ENCODE assay signal across 9 mouse cellular contexts in the genomic region with DNA sequence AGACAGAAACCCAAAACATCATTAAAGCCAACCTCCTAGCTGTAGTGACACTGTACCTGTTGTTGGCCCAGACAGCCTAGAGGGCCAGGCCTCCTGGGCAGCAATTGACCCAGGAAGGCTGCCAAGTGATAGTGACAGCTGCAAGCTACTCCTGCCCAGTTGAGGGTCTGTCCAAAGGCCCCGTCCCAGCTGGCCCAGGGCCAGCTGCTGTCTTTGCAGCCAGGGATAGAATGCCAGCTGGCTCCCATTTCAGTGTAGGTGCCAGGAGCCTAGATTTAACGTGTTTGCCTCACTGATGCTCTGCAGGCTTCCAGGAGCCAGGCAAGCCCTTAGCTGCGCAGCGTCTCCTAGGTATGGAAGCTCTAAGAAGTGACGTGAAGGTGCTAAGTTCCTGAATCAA. TPM values are rescaled to one million over a fixed set of nuclear protein-coding genes. Genes with fewer than 3 reads are reported as not detected.
DNase-seq lines count a peak whose midpoint lies in the region; ATAC-seq and TF ChIP-seq lines count a peak whose summit lies in the region.
"Had no signal": no experiment of that assay in that cellular context is flagged by ENCODE, and none has a peak within 500 bp of the region (broad histone marks: within the 10 kb centered on the region; RNA-seq: fewer than 3 reads in every experiment).

No protein-coding gene starts in this region.

- no peaks in the 10 kb centered on the region for H3K36me3 ChIP-seq in liver, adult 2 months (ENCODE audit: control insufficient read depth, insufficient read depth, low read length)
- H3K36me3 ChIP-seq in midbrain, embryonic 16.5 days (ENCODE audit: control insufficient read depth, insufficient read depth, low read length), result no peaks in the 10 kb centered on the region

- no peak for ATAC-seq in cerebellum, adult (ENCODE audit: insufficient number of reproducible peaks, low FRiP score, low TSS enrichment)
- ATAC-seq in midbrain, embryonic 16.5 days, result 0 out of 2 replicates have a peak, but pooled peaks have one; percentile 36
- ATAC-seq: lung, postnatal 0 days had no signal

- H3K9me3 ChIP-seq in midbrain, embryonic 16.5 days (replicated peaks; ENCODE audit: control insufficient read depth, low read length, poor library complexity, severe bottlenecking), result no peaks in the 10 kb centered on the region

- WGBS in liver, adult 2 months, result 23% methylated on average over 5 of the region's 5 CpGs
- 67% methylated on average over 5 of the region's 5 CpGs for WGBS in midbrain, embryonic 16.5 days

- no peaks in the 10 kb centered on the region; the same call in 1 of the 2 replicates for H3K27me3 ChIP-seq in liver, adult 2 months (ENCODE audit: control insufficient read depth, insufficient read depth, low read length)
- H3K27me3 ChIP-seq in midbrain, embryonic 16.5 days (ENCODE audit: control insufficient read depth, insufficient read depth, low read depth, low read length), result no peaks in the 10 kb centered on the region

- H3K4me3 ChIP-seq in liver, adult 2 months (ENCODE audit: insufficient read depth, low read depth, low read length), result no peak overlapping the region
- H3K4me3 ChIP-seq in midbrain, embryonic 16.5 days (ENCODE audit: low read depth, low read length), result no peak overlapping the region

- no peak for TF ChIP-seq CTCF in liver, adult 2 months (IDR thresholded peaks at IDR 0.05; ENCODE audit: low read depth, low read length)

- H3K4me2 ChIP-seq in midbrain, embryonic 16.5 days (ENCODE audit: low read length), result no peak overlapping the region

- H3K79me2 ChIP-seq in liver, adult 2 months (ENCODE audit: control insufficient read depth, insufficient read depth, low read length), result no peaks in the 10 kb centered on the region

- DNase-seq in cerebellum, adult 9-11 months, result peak; percentile 4
- peak; percentile 94 for DNase-seq in liver, adult 2 months (ENCODE audit: extremely low read depth, low read depth, low spot score)
- no peak for DNase-seq in liver
- DNase-seq in gastrocnemius, postnatal 25 days, result peak; percentile 21
- no peak for DNase-seq in ovary, adult 18-20 months (ENCODE audit: low spot score)
- DNase-seq in testis, postnatal 14 days (ENCODE audit: low spot score), result no peak

- H3K9ac ChIP-seq in liver, adult 2 months (ENCODE audit: low read depth, low read length), result no peak overlapping the region
- H3K9ac ChIP-seq in midbrain, embryonic 16.5 days (ENCODE audit: low read depth, low read length), result no peak overlapping the region

- TF ChIP-seq POLR2A in liver, adult 2 months (IDR thresholded peaks at IDR 0.05; ENCODE audit: extremely low read depth, insufficient read depth, low read length), result no peak

- H3K4me1 ChIP-seq in liver, adult 2 months (ENCODE audit: control insufficient read depth, insufficient read depth, low read length), result peaks cover 9% of the 10 kb centered on the region
- peaks cover 4% of the 10 kb centered on the region; the same call in 1 of the 2 replicates for H3K4me1 ChIP-seq in midbrain, embryonic 16.5 days (ENCODE audit: control insufficient read depth, insufficient read depth, low read length)

- H3K27ac ChIP-seq in liver, adult 2 months (replicated peaks; ENCODE audit: insufficient read depth, low read depth, low read length), result no peak overlapping the region
- H3K27ac ChIP-seq in midbrain, embryonic 16.5 days (ENCODE audit: low read length), result no peak overlapping the region

RNA-seq across cellular contexts. Expression of a gene that starts 29.8 kb away (rescaled TPM):
- total RNA-seq in liver, adult 2 months (2014; rRNA removed), result not detected in 2 replicates
- not detected in 2 replicates for polyA plus RNA-seq in liver, adult 2 months (2012; rRNA removed)
- total RNA-seq in gastrocnemius, postnatal 25 days (2021), result not detected
- polyA plus RNA-seq in midbrain, embryonic 16.5 days (2015; fragmentation: Nextera tagmentation; extraction: Ambion mirVana), result 0.20 and 0.25 TPM in 2 replicates
- polyA plus RNA-seq: lung, postnatal 0 days had no signal

Comparison
In these comparisons a context has a peak if more than half of its experiments do, and no peak if none do; other contexts are left out.
1. DNase-seq: peak in cerebellum, adult 9-11 months (single experiment), liver, adult 2 months (single experiment) and gastrocnemius, postnatal 25 days (single experiment); none in liver (single experiment), ovary, adult 18-20 months (single experiment) and testis, postnatal 14 days (single experiment).